Mouse (Mus musculus): ENCODE data around the gene Cdk10. TPM values are rescaled to one million over a fixed set of nuclear protein-coding genes. Genes with fewer than 3 reads are reported as not detected.
"Not testable (repeated sequence)": the region's sequence is repeated elsewhere in the genome, so short reads cannot be mapped to it uniquely, and the experiment has no call there.

The Cdk10 gene
- total RNA-seq (2021) = 10 to 100 TPM; 70.3 to 80.8 TPM
- long read RNA-seq, transcript Cdk10-201 (13 exons, 1,642 nt) = major isoform, 15 of 36 reads
- long read RNA-seq, transcript Cdk10-212 (13 exons, 1,580 nt) = minor isoform, 5 of 36 reads
- long read RNA-seq, partial matches to known transcripts = 3 of 36 reads
- long read RNA-seq, other reads (novel, unspliced or antisense) = 13 of 36 reads

- peak; percentile 92 to 93 for DNase-seq (ENCODE audit: low spot score in 2 of 2)
These were observed at the start of gene Cdk10 for GRCm38 (mm10) chr8:123224278-123225266. Gene Cdk10, plus strand, starts transcription at chr8:123224842.

DNA sequence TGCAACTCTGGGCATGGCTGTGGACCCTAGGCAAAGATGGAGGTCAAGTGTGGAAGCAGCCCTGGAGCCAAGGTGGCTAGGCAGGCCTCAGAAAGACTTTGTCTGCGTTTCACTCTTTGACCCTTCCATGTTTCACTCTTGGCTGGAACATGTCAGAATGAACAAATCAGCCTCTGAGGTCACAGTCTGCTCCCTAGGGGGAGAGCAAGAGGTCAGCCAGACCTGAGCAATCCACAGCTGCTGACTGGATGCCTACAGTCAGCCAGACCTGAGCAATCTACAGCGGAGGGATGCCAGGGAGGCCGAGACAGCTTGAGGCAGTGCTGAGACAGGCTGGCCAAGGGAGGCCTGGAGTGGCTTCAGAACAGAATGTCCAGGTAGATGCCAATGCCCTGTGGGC lies 43.3 kb upstream of the Cdk10 start:
- no peak for DNase-seq (ENCODE audit: low spot score in 2 of 2)

- no peak for DNase-seq (ENCODE audit: low spot score in 2 of 2)
These were observed 38.9 kb upstream of the Cdk10 start, which contains the start of gene Dpep1 for GRCm38 (mm10) chr8:123185566-123186409. Gene Dpep1, plus strand, starts transcription at chr8:123186242.

DNA sequence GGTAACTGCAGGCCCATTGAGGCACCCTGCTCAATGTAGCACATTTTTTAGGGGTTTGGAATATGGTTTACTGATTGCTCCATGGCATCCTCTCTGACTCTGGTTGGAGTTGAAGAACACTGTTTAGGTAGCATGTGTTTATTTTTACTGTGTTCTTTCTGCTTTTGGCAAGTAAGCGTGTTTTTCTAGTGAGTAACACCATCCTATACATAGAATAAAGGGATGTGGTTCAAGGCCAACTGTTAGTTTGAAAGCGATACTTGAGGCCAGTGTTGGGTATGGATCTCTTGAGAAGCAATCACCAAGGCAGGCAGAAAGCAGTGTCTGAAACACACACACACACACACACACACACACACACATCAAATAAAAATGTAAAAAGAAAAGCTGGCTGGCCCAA lies 36.6 kb upstream of the Cdk10 start:
- no peak for DNase-seq (ENCODE audit: low spot score in 2 of 2)

DNA sequence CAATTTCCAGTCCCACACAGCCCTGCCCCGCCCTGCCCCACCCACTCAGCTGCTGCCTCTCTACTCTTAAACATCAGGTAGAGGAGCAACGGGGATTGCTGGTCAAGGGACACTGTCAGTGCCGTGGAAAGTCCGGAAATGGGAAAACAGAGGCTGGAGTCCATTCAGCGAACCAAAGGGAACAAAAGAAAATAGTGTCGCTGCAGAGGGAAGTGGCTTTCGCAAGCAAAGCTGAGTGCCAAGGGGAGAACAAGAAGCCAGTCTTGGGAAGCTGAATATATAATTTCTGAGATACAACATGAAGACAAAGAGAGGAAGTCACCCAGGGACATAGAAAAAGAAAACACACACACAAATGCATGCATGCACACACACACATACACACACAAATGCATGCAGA lies 35.8 kb upstream of the Cdk10 start:
- DNase-seq (ENCODE audit: low spot score in 2 of 2) = no peak

DNA sequence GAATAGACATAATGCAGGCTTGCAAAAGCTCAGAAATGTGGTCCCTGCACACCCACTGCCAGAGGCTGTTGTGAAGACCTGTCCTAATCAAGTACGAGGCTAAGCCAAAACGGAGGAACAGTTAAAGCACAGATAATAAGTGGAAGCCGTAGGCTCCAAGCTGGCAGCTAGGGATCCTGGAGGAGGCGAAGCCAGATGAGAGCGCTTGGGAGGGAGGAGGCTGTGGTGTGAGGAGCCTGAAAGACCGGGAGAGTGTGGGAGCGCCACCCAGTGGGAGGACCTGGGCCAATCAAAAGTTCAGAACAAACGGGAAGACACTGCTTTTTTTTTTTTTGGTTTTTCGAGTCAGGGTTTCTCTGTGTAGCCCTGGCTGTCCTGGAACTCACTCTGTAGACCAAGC lies 34.0 kb upstream of the Cdk10 start:
- DNase-seq (ENCODE audit: low spot score in 2 of 2) = peak; percentile 80 to 88

DNA sequence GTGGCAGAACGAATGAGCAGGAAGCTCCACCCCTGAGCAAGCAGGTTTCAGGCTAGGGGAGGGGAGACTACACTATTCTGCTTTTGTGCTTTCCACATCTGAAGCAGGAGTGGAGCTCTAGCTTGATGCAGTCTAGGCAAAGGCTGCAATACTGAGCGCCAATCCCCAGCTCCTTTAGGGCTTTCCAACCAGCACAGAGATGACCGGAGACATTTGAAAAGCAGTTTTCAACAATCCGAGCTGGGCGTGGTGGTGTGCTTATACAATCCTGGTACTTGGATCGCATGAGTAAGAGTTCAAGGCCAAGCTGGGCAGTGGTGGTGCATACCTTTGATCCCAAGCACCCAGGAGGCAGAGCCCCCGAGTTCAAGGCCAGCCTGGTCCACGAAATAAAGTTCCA lies 32.7 kb upstream of the Cdk10 start:
- no peak for DNase-seq (ENCODE audit: low spot score in 2 of 2)

DNA sequence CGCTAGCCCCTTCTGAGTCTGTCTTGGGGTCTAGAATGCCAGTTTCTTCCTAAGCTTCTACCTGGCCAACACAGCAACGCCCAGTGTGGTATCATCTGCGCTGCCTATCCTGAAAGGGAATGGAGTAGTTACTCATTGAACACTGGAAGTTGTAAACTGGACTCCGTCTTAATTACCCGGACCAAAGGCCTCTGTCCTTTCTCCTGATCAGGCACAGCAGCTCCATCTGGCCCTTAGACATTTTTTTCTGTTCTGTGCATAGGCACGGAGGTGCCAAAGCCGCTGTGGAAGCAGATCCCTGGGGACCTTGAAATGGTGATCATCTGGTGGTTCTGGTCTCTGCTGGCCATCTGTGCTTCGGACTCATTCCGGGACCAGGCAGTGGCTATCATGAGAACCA lies 30.9 kb upstream of the Cdk10 start:
- no peak for DNase-seq (ENCODE audit: low spot score in 2 of 2)

GRCm38 (mm10) chr8:123197016-123197415 lies 27.6 kb upstream of the Cdk10 start:
- DNase-seq (ENCODE audit: low spot score in 2 of 2) = not testable (repeated sequence)

DNA sequence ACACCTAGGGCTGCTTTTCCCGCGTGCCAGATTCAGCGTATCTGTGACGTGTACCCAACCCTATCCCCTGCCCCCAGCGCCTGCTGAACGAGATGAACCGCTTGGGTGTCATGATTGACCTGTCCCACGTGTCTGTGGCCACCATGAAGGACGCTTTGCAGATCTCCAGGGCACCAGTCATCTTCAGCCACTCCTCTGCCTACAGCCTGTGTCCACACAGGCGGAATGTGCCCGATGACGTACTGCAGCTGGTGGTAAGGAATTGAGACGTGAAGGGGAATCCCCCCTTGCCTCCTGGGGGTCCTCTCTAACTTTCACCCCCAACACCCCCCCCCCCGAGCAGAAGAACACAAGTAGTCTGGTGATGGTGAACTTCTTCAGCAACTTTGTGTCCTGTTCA lies 24.8 kb upstream of the Cdk10 start:
- DNase-seq (ENCODE audit: low spot score in 2 of 2) = no peak

DNA sequence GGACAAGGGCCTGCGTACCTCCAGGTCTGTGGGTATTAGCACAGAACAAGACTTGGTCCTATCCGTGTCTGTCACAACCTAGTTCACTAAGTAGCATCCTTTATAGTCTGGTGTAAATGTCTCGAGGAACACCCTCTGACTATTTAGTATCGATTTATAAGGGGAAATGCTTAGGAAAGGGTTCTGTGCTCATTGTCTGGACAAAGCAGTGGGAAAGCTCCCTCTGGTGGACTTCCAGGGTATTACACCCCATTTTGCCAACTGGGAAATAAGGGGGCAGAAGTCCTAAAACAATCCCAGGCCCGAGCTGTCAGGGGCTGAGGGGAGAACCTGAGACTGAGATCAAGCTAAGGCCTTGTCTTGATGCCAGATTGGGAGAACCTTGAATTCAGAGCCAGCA lies 22.4 kb upstream of the Cdk10 start:
- DNase-seq (ENCODE audit: low spot score in 2 of 2) = peak; percentile 88 to 89

GRCm38 (mm10) chr8:123203571-123203970 lies 21.1 kb upstream of the Cdk10 start:
- no peak for DNase-seq (ENCODE audit: low spot score in 2 of 2)

GRCm38 (mm10) chr8:123211876-123212275 lies 12.8 kb upstream of the Cdk10 start:
- no peak for DNase-seq (ENCODE audit: low spot score in 2 of 2)

DNA sequence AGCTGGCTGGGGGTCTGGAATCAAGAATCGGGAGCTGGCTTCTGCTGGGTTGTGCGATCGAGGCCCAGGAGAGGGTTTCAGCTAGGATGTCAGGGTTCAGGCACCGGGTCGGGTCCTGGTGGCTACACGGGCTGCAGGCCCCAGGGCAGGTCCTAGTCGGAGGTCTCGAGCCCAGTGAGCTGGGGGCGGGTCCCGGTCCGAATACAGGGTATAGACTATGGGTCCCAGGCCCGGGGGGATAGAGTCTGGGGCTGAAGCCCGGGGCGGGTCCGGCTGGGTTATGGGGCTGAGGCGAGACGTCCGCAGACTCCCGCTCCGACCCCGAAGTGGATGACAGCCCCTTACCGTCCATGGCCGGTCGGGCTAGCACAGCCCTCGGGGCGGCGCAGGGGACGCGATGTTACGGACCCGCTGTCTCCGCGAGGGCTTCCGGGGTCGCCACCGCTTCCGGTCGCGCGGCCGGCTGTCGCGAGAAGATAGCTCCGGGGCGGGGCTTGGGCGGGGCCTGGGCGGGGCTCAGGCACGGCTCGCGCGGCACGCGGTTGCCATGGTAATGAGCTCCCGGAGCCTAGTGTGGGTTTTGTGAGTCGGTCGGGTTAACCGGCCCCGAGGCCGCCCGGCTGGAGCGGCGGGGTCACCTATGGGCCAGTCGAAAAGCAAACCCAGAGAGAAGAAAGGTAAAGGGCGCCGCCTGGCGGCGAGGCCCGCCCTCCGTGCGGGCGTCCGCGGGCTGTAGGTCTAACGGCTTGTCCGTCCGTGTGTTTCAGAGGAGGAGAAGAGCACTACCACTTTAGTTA lies 12.1 kb upstream of the Cdk10 start, which contains the start of the genes Chmp1a and Spata33:
Gene Chmp1a, minus strand, starts transcription at position 443 of the 797 bp plus-strand sequence.
Gene Spata33, plus strand, starts transcription at position 512 of the 797 bp plus-strand sequence.
- peak; percentile 83 to 87 for DNase-seq (ENCODE audit: low spot score in 2 of 2)

DNA sequence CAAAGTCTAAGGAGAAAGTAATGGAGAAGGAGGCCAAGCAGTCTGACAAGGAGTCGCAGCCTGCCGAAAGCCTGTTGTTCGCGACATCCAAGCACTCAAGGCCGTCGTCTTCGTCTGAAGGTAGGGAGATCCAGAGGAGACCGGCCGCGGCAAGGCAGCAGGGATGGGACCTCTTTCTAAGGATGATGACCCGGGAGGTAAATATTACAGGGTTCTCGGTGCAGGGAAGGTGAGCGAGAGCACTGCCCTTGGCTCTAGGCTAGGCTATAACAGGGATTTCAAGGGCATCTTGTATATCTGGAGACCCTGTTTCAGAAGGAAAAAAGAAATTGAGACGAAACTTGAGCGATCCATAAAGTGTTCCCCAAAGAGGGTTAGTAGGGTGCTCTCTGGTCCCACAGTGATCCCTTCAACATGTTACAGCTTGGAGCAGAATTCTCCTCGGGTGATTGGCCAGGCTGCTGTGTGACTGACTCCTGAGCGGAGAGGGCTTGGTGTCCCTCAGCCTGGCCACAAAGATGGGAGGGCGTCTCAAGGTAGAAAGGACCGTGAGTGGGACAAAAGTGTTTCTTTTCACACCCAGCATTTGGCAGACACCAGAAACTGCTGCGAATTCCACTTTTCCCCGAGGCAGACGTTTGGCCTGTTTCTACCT lies 11.4 kb upstream of the Cdk10 start:
- no peak for DNase-seq (ENCODE audit: low spot score in 2 of 2)

GRCm38 (mm10) chr8:123215430-123215829 lies 9.2 kb upstream of the Cdk10 start:
- no peak for DNase-seq (ENCODE audit: low spot score in 2 of 2)

DNA sequence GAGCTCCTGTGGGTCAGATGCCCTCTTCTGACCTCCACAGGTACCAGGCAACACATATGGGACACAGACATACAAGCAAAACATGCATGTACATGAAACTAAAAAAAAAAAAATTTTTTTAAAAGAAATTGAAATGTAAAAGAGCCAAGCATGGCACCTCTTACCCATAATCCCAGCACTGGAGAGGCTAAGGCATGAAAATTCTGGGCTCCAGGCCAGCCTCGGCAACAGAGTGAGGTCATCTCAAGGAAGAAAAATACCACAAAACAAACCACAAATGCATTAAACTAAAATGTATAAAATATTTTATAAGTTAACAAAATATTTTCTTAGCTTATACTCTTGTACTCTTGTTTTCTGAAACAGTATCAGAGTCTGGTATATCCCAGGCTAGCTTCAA lies 3.7 kb upstream of the Cdk10 start:
- no peak for DNase-seq (ENCODE audit: low spot score in 2 of 2)

DNA sequence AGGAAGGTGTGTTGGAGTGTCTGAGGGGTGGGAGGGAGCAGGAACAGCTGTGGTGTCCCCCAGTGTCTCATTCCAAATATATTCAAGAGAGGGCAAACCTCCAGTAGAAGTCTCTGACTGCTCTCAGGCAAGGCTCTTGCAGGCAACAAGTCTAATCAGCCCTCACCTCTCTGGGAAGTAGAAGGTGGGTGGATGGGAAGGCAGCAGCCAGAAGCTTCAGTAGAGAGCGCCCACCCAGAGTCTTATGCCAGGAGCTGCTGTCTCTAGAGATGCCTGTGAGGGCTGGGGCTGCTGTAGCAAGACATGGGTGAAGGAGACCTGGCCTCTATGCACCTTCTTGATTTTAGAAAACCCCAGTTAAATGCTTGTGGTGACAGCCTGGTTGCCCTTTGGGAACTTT lies 3.8 kb downstream of the Cdk10 start:
- no peak for DNase-seq (ENCODE audit: low spot score in 2 of 2)

- DNase-seq (ENCODE audit: low spot score in 2 of 2) = not testable (repeated sequence)
These were observed 5.7 kb downstream of the Cdk10 start for GRCm38 (mm10) chr8:123230326-123230725.

- peak in 1 of 2 experiments; percentile 40 for DNase-seq (ENCODE audit: low spot score in 2 of 2)
These were observed 7.1 kb downstream of the Cdk10 start for GRCm38 (mm10) chr8:123231742-123232141.
